Mouse (Mus musculus): ENCODE data around the gene Thsd7b.

DNA sequence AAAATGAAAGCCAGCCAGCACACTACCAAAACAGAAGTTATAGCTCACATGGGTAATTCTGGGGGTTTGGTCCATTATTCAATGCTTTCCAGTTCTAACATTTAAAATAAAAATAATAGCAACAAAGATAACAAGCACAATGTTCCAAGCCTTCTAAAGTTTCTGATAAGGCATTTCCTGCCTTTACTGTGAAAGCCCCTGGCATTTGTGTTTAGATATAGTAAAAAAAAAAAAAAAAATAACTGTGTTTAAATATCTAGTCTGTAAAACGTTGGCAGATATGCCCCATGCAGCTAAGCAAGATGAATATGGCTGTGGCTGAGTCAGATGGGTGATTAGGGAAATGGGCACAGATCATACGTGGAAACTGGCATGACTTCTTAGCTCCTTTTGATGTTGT lies 491.6 kb downstream of the Thsd7b start:
- TF ChIP-seq POLR2A (IDR thresholded peaks at IDR 0.05; ENCODE audit: low read depth, low read length) (no peak), CTCF (IDR thresholded peaks at IDR 0.05; ENCODE audit: extremely low read depth, insufficient read length, insufficient replicate concordance, low read depth, low read length) (no peak)

Data from small intestine, adult 2 months (tissue).